Mouse (Mus musculus): ENCODE data around the gene Usp19. TPM values are rescaled to one million over a fixed set of nuclear protein-coding genes. Genes with fewer than 3 reads are reported as not detected.
A peak's percentile ranks its signal among the peaks of the same experiment; 100 is the strongest.

Gene Usp19
- polyA plus RNA-seq, 1 experiment, result 10.7 TPM

DNA sequence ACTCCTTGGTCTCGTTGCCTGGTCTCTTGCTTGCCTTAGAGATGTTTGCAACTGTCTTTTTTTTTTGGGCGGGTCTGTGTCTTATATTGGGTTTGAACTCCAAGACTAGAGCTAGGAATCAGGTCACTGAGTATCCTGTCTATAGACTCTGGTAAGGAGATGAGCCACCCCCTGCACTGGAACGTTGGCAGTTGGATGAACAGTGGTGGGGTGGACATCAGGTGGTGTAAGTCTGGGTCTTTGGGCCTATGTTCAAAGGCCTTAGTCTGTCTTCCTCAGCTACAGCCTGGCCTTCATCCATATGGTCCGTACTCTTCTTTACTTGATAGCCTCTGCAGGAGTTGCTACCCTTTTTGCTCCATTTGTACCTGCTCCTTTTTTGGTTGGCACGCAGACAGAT is 28.7 kb upstream of the Usp19 start:
- TF ChIP-seq GATA1 (IDR thresholded peaks at IDR 0.05; ENCODE audit: low read length) (no peak), TAL1 (IDR thresholded peaks at IDR 0.05; ENCODE audit: low read length) (no peak)
- H3K9me3 ChIP-seq (ENCODE audit: control insufficient read depth, low read length), result peaks cover 6% of the 10 kb centered on the region; the same call in 1 of the 2 replicates
- peaks cover 32% of the 10 kb centered on the region for H3K4me1 ChIP-seq (ENCODE audit: control insufficient read depth)
- peak overlapping the region; percentile 82 for H3K4me3 ChIP-seq (replicated peaks)
- no peaks in the 10 kb centered on the region for H3K27me3 ChIP-seq (ENCODE audit: control insufficient read depth)
- H3K36me3 ChIP-seq (ENCODE audit: control insufficient read depth), result peaks cover 45% of the 10 kb centered on the region

DNA sequence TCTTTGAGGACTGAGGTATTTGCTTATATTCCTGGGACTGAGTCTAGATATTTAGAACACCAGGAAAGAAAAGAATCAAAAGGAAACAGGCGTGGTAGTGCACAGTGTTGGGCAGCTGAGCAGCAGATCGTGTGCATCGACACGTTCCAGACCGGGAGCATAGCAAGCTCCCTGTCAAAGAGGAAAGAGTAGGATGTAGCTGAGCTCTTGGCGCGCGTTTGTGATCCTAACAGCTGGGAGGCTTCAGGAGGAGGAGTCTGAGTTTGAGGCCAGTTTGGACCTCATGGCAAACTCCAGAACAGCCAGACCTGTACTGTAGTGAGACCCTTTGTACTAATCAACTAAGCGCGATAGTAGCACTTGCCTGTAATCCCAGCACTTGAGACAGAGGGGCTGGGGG is 28.2 kb upstream of the Usp19 start:
- H3K4me3 ChIP-seq (replicated peaks), result no peak overlapping the region
- H3K4me1 ChIP-seq (ENCODE audit: control insufficient read depth), result peaks cover 32% of the 10 kb centered on the region
- TF ChIP-seq GATA1 (IDR thresholded peaks at IDR 0.05; ENCODE audit: low read length) (no peak), TAL1 (IDR thresholded peaks at IDR 0.05; ENCODE audit: low read length) (no peak)
- no peaks in the 10 kb centered on the region for H3K27me3 ChIP-seq (ENCODE audit: control insufficient read depth)
- H3K36me3 ChIP-seq (ENCODE audit: control insufficient read depth), result peaks cover 45% of the 10 kb centered on the region
- H3K9me3 ChIP-seq (ENCODE audit: control insufficient read depth, low read length), result peaks cover 6% of the 10 kb centered on the region; the same call in 1 of the 2 replicates

DNA sequence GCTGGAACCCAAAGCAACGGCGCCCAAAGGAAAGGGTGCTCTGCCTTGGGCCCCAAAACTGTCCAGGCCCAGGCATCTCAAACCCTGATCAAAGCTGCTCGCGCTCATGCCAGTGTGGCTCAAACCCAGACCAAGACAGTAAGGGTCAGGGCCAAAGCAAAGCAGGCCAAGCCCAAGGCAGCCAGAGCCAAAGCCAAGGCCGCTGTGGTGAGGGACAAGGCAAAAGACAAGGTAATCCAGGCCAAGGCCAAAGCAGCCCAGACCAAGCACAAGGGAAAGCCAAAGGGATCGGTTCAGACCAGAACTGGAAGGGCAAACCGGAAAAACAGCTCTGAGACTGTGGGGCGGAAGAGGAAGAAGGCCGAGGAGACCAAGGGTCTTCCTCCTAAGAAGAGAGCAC is 26.7 kb upstream of the Usp19 start:
- Histone ChIP-seq H3K27me3 (ENCODE audit: control insufficient read depth) (no peaks in the 10 kb centered on the region), H3K4me1 (ENCODE audit: control insufficient read depth) (peaks cover 29% of the 10 kb centered on the region), H3K4me3 (replicated peaks) (no peak overlapping the region), H3K9me3 (ENCODE audit: control insufficient read depth, low read length) (peaks cover 6% of the 10 kb centered on the region; the same call in 1 of the 2 replicates), H3K36me3 (ENCODE audit: control insufficient read depth) (peaks cover 45% of the 10 kb centered on the region)
- TF ChIP-seq TAL1 (IDR thresholded peaks at IDR 0.05; ENCODE audit: low read length), result no peak
- no peak for TF ChIP-seq GATA1 (IDR thresholded peaks at IDR 0.05; ENCODE audit: low read length)

DNA sequence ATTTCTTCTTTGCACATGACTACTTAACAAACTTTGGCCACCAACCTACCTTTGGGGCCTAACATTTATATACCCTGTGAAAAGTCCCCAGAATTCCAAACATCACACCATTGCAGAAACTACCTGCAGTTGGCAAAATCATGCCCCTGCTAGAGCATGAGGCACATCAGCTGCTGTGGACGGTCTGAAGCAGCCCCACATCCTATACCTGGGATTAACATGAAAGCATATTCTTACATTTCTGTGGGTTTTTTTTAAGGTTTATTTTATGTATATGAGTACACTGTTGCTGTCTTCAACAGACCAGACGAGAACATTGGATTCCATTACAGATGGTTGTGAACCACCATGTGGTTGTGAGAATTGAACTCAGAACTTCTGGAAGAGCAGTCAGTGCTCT is 24.2 kb upstream of the Usp19 start:
- TF ChIP-seq TAL1 (IDR thresholded peaks at IDR 0.05; ENCODE audit: low read length), result no peak
- Histone ChIP-seq H3K36me3 (ENCODE audit: control insufficient read depth) (peaks cover 45% of the 10 kb centered on the region), H3K4me1 (ENCODE audit: control insufficient read depth) (peaks cover 13% of the 10 kb centered on the region), H3K27me3 (ENCODE audit: control insufficient read depth) (no peaks in the 10 kb centered on the region), H3K4me3 (replicated peaks) (no peak overlapping the region), H3K9me3 (ENCODE audit: control insufficient read depth, low read length) (no peaks in the 10 kb centered on the region)

DNA sequence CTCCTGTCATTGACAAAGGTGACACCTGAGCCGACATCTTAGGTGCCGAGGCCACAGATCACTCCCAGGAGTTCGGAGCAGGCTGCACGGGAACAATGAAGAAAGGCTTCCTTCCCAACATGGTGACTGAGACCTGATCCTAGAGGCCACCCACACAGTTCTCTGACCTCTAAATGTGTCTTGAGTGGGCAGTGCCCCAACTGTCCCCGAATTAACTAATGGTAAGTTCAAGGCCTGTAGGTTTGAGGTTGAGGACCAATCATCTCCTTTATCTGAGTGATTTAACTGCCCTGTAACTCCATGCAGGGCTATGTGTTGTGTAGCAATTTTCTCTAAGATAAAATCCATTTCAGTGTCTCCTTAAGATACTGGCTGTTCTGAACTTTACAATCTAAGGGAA is 21.0 kb upstream of the Usp19 start:
- Histone ChIP-seq H3K36me3 (ENCODE audit: control insufficient read depth) (peaks cover 19% of the 10 kb centered on the region), H3K4me3 (replicated peaks) (no peak overlapping the region), H3K4me1 (ENCODE audit: control insufficient read depth) (no peaks in the 10 kb centered on the region), H3K27me3 (ENCODE audit: control insufficient read depth) (0 out of 2 replicates have a peak, but pooled peaks cover 2% of the 10 kb centered on the region), H3K9me3 (ENCODE audit: control insufficient read depth, low read length) (no peaks in the 10 kb centered on the region)
- TF ChIP-seq TAL1 (IDR thresholded peaks at IDR 0.05; ENCODE audit: low read length) (no peak), GATA1 (IDR thresholded peaks at IDR 0.05; ENCODE audit: low read length) (no peak)

DNA sequence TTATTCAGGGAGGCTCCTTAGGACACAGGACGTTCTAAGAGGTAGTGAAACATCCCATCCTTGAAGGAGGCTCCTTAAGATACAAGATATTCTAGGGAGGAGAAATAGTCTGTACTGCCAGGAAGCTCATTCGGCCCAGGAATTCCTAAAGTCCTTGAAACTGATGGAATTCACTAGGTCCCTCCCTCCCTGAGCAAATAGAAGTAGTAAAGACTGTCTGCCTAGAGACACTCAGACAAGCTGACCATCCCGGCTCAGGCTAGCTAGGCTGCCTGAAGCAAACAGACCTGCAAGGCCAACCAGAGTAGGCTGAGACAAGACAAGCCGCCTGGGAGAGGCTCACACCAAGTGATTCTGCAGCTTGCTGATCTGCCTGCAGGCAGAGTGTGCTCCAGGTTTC is 20.6 kb upstream of the Usp19 start:
- TF ChIP-seq GATA1 (IDR thresholded peaks at IDR 0.05; ENCODE audit: low read length) (no peak), TAL1 (IDR thresholded peaks at IDR 0.05; ENCODE audit: low read length) (no peak)
- H3K9me3 ChIP-seq (ENCODE audit: control insufficient read depth, low read length), result no peaks in the 10 kb centered on the region

DNA sequence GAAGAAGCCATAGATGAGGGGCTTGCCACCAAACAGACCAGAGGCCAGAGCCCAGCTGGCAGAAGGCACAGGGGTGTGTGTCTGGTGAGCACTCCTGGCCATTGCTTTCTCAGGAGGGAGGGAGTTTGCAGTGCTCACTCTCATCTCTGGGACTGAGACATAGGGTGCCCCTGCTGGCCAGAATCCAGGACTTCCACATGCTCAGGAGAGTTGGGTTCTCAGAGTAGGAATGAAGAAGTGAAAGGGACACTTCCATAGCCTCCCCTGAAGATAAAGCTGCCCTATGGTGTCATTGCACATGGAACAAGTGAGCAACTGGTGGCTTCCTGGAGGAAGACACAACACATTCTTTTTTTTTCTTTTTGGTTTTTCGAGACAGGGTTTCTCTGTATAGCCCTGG is 15.9 kb upstream of the Usp19 start:
- Histone ChIP-seq H3K4me3 (replicated peaks) (no peak overlapping the region), H3K36me3 (ENCODE audit: control insufficient read depth) (no peaks in the 10 kb centered on the region), H3K4me1 (ENCODE audit: control insufficient read depth) (peaks cover 7% of the 10 kb centered on the region), H3K9me3 (ENCODE audit: control insufficient read depth, low read length) (no peaks in the 10 kb centered on the region), H3K27me3 (ENCODE audit: control insufficient read depth) (peaks cover 21% of the 10 kb centered on the region)
- TF ChIP-seq GATA1 (IDR thresholded peaks at IDR 0.05; ENCODE audit: low read length) (no peak), TAL1 (IDR thresholded peaks at IDR 0.05; ENCODE audit: low read length) (no peak)

More for the DNA sequence above, 20.6 kb upstream of the Usp19 start:
- no peak overlapping the region for H3K4me3 ChIP-seq (replicated peaks)
- H3K4me1 ChIP-seq (ENCODE audit: control insufficient read depth), result no peaks in the 10 kb centered on the region
- peaks cover 15% of the 10 kb centered on the region for H3K36me3 ChIP-seq (ENCODE audit: control insufficient read depth)
- 0 out of 2 replicates have a peak, but pooled peaks cover 2% of the 10 kb centered on the region for H3K27me3 ChIP-seq (ENCODE audit: control insufficient read depth)

DNA sequence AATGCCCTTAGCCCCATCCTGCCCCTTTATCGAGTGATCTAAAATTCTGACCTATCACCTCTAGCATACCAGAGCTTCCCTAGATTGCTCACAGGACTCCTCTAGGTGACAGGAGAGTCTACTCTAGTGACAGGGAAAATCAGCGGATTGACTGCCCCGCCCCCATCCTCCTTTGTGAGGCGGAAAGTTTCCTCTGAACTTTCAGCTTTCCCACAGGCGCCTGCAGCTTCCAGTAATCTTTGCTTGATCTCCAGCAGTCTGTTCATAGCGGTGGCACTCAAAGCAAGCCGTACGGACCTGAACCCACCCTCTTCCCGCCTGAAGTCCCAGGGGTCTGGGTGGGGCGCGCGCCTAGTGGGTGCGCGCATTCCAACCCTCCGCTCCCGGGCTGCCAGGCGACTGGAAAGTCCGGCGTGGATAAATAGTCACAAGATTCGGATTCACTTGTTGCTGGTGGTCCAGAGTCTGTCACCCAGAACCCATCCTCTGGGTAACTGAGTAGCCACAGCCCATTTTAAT is 11.7 kb upstream of the Usp19 start:
- peaks cover 25% of the 10 kb centered on the region for H3K27me3 ChIP-seq (ENCODE audit: control insufficient read depth)
- TF ChIP-seq TAL1 (IDR thresholded peaks at IDR 0.05; ENCODE audit: low read length), result no peak
- no peak for TF ChIP-seq GATA1 (IDR thresholded peaks at IDR 0.05; ENCODE audit: low read length)
- peaks cover 17% of the 10 kb centered on the region for H3K4me1 ChIP-seq (ENCODE audit: control insufficient read depth)
- H3K9me3 ChIP-seq (ENCODE audit: control insufficient read depth, low read length), result no peaks in the 10 kb centered on the region
- peaks cover 5% of the 10 kb centered on the region; the same call in 1 of the 2 replicates for H3K36me3 ChIP-seq (ENCODE audit: control insufficient read depth)
- peak overlapping the region; percentile 40 for H3K4me3 ChIP-seq (replicated peaks)

DNA sequence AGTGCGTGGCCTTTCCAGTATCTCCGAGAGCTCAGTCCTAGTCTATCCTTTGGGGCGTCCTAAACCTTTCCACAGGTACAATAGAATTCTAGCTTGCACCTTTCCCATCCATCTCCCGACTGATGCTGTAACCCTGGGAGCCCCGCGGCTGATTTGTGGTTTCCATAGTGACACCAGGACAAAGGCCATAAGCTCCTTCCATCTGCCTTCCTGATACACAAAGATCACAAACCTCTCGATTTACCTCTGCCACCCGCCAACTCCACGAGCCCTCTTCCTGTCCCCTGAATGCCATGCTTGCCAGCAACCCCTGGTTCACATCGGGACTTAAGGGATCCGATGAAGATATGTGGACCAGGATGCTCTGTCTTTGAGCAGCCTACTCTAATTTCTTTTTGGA is 11.2 kb upstream of the Usp19 start:
- H3K27me3 ChIP-seq (ENCODE audit: control insufficient read depth), result peaks cover 25% of the 10 kb centered on the region

More for the DNA sequence above, 11.2 kb upstream of the Usp19 start:
- H3K4me3 ChIP-seq (replicated peaks), result no peak overlapping the region
- peaks cover 17% of the 10 kb centered on the region for H3K4me1 ChIP-seq (ENCODE audit: control insufficient read depth)
- peaks cover 8% of the 10 kb centered on the region; the same call in 1 of the 2 replicates for H3K36me3 ChIP-seq (ENCODE audit: control insufficient read depth)
- TF ChIP-seq TAL1 (IDR thresholded peaks at IDR 0.05; ENCODE audit: low read length), result no peak
- no peak for TF ChIP-seq GATA1 (IDR thresholded peaks at IDR 0.05; ENCODE audit: low read length)
- no peaks in the 10 kb centered on the region for H3K9me3 ChIP-seq (ENCODE audit: control insufficient read depth, low read length)

Measured in erythroblast, embryonic 14.5 days (primary cell).